Mouse (Mus musculus) neural tube, embryonic 13.5 days (tissue): ENCODE measurements at regions not wholly inside any gene's neighbourhood (a gene's known extent, or its start where the extent isn't known, plus 50 kb on each side); places are given as distances from the start of the nearest gene placed in this dataset.

Experiments used
- ATAC-seq: fragments of 200-750 bp; cut with Nextera tagmentation; 2 replicates; pipeline ENCODE4 v1.8.0; 2017; ENCODE audit warnings: low read depth, mild to moderate bottlenecking, moderate TSS enrichment, moderate library complexity
- H3K27ac ChIP-seq: fragments of 300-500 bp; sonication (generic); replicated peaks from 2 replicates; pipeline ENCODE4 v1.5.1; 2015; ENCODE audit warnings: moderate library complexity, mild to moderate bottlenecking, inconsistent platforms
- H3K27me3 ChIP-seq: fragments of 300-500 bp; sonication (generic); 2 replicates; pipeline ENCODE4 v1.6.1; 2015; ENCODE audit warnings: mild to moderate bottlenecking, inconsistent platforms
- H3K36me3 ChIP-seq: fragments of 300-500 bp; sonication (generic); 2 replicates; pipeline ENCODE4 v1.6.1; 2015; ENCODE audit warnings: mild to moderate bottlenecking, inconsistent platforms
- H3K4me1 ChIP-seq: fragments of 300-500 bp; sonication (generic); replicated peaks from 2 replicates; pipeline ENCODE4 v1.6.1; 2015; ENCODE audit warnings: inconsistent platforms
- H3K4me2 ChIP-seq: fragments of 300-500 bp; sonication (generic); 2 replicates; pipeline ENCODE4 v1.6.1; 2015; ENCODE audit warnings: inconsistent platforms, mild to moderate bottlenecking, moderate library complexity
- H3K4me3 ChIP-seq: fragments of 300-500 bp; sonication (generic); 2 replicates; pipeline ENCODE4 v1.5.1; 2015; ENCODE audit warnings: mild to moderate bottlenecking, inconsistent platforms
- H3K9ac ChIP-seq: fragments of 300-500 bp; sonication (generic); 2 replicates; pipeline ENCODE4 v1.6.1; 2015; ENCODE audit warnings: moderate library complexity, mild to moderate bottlenecking, inconsistent platforms
- H3K9me3 ChIP-seq: fragments of 300-500 bp; sonication (generic); 2 replicates; pipeline ENCODE4 v1.6.1; 2016; ENCODE audit warnings: inconsistent platforms
- WGBS: fragments of 180-500 bp; shearing (Covaris S2); methylation state at CpG from one replicate; pipeline ENCODE4 v1.1.7; 2015; 5-methylcytosine and 5-hydroxymethylcytosine counted together

GRCm38 (mm10) chr1:138343451-138343850 is 69.9 kb downstream of the Atp6v1g3 start:
- Histone ChIP-seq H3K36me3 (no peaks in the 10 kb centered on the region), H3K27me3 (no peaks in the 10 kb centered on the region), H3K9ac (no peak overlapping the region), H3K4me2 (no peak overlapping the region), H3K4me1 (no peaks in the 10 kb centered on the region), H3K4me3 (no peak overlapping the region), H3K27ac (no peak overlapping the region), H3K9me3 (no peaks in the 10 kb centered on the region)
- ATAC-seq = no peak
- 94% methylated on average over 4 of the region's 4 CpGs for WGBS

- Histone ChIP-seq H3K4me2 (no peak overlapping the region), H3K27ac (no peak overlapping the region), H3K9me3 (no peaks in the 10 kb centered on the region), H3K4me1 (no peaks in the 10 kb centered on the region), H3K4me3 (no peak overlapping the region), H3K9ac (no peak overlapping the region), H3K36me3 (no peaks in the 10 kb centered on the region), H3K27me3 (no peaks in the 10 kb centered on the region)
- 86% methylated on average over 4 of the region's 4 CpGs for WGBS
- ATAC-seq = no peak
These were observed 71.4 kb downstream of the Atp6v1g3 start for GRCm38 (mm10) chr1:138344920-138345319.

- Histone ChIP-seq H3K9ac (no peak overlapping the region), H3K36me3 (no peaks in the 10 kb centered on the region), H3K9me3 (no peaks in the 10 kb centered on the region), H3K4me2 (peak overlapping the region; percentile 35), H3K4me3 (no peak overlapping the region), H3K27ac (no peak overlapping the region), H3K27me3 (no peaks in the 10 kb centered on the region), H3K4me1 (no peaks in the 10 kb centered on the region)
- 35% methylated on average over 10 of the region's 10 CpGs for WGBS
- ATAC-seq = no peak
These were observed 72.5 kb downstream of the Atp6v1g3 start for GRCm38 (mm10) chr1:138345992-138346391.

- Histone ChIP-seq H3K9ac (no peak overlapping the region), H3K27ac (no peak overlapping the region)
- 83% methylated on average over 5 of the region's 5 CpGs for WGBS
These were observed 73.4 kb downstream of the Atp6v1g3 start for GRCm38 (mm10) chr1:138346904-138347303.

GRCm38 (mm10) chr1:138348447-138348846 is 74.9 kb downstream of the Atp6v1g3 start:
- no peak for ATAC-seq
- Histone ChIP-seq H3K27me3 (no peaks in the 10 kb centered on the region), H3K4me1 (no peaks in the 10 kb centered on the region), H3K27ac (no peak overlapping the region), H3K4me3 (no peak overlapping the region), H3K4me2 (no peak overlapping the region), H3K9ac (no peak overlapping the region), H3K36me3 (no peaks in the 10 kb centered on the region), H3K9me3 (peaks cover 6% of the 10 kb centered on the region; the same call in 1 of the 2 replicates)
- WGBS = 73% methylated on average over 6 of the region's 6 CpGs

More at GRCm38 (mm10) chr1:138346904-138347303, 73.4 kb downstream of the Atp6v1g3 start:
- H3K4me1 ChIP-seq = no peaks in the 10 kb centered on the region
- ATAC-seq = no peak
- no peaks in the 10 kb centered on the region for H3K9me3 ChIP-seq
- H3K27me3 ChIP-seq = no peaks in the 10 kb centered on the region
- H3K36me3 ChIP-seq = no peaks in the 10 kb centered on the region
- H3K4me3 ChIP-seq = no peak overlapping the region
- H3K4me2 ChIP-seq = no peak overlapping the region

- WGBS = 86% methylated on average over 2 of the region's 2 CpGs
These were observed 75.6 kb downstream of the Atp6v1g3 start for GRCm38 (mm10) chr1:138349099-138349498.

GRCm38 (mm10) chr1:138356407-138356806 is 82.9 kb downstream of the Atp6v1g3 start:
- ATAC-seq = no peak
- no peak overlapping the region for H3K4me3 ChIP-seq
- no peak overlapping the region for H3K4me2 ChIP-seq
- H3K27me3 ChIP-seq = no peaks in the 10 kb centered on the region
- 74% methylated on average over 1 of the region's 1 CpGs for WGBS
- no peaks in the 10 kb centered on the region for H3K36me3 ChIP-seq
- H3K27ac ChIP-seq = no peak overlapping the region
- peaks cover 6% of the 10 kb centered on the region; the same call in 1 of the 2 replicates for H3K9me3 ChIP-seq
- H3K4me1 ChIP-seq = no peaks in the 10 kb centered on the region
- no peak overlapping the region for H3K9ac ChIP-seq

More at GRCm38 (mm10) chr1:138349099-138349498, 75.6 kb downstream of the Atp6v1g3 start:
- Histone ChIP-seq H3K4me2 (no peak overlapping the region), H3K27ac (no peak overlapping the region), H3K4me1 (no peaks in the 10 kb centered on the region), H3K27me3 (no peaks in the 10 kb centered on the region), H3K9ac (no peak overlapping the region), H3K36me3 (no peaks in the 10 kb centered on the region), H3K4me3 (no peak overlapping the region), H3K9me3 (peaks cover 6% of the 10 kb centered on the region; the same call in 1 of the 2 replicates)
- ATAC-seq = no peak

GRCm38 (mm10) chr1:138362684-138363472 is 89.3 kb downstream of the Atp6v1g3 start:
- Histone ChIP-seq H3K4me2 (no peak overlapping the region), H3K4me3 (no peak overlapping the region), H3K36me3 (no peaks in the 10 kb centered on the region), H3K9ac (no peak overlapping the region), H3K27ac (no peak overlapping the region), H3K4me1 (no peaks in the 10 kb centered on the region), H3K27me3 (no peaks in the 10 kb centered on the region), H3K9me3 (no peaks in the 10 kb centered on the region)
- WGBS = 58% methylated on average over 11 of the region's 11 CpGs
- no peak for ATAC-seq

- Histone ChIP-seq H3K27me3 (no peaks in the 10 kb centered on the region), H3K27ac (no peak overlapping the region), H3K36me3 (no peaks in the 10 kb centered on the region), H3K9me3 (no peaks in the 10 kb centered on the region), H3K9ac (no peak overlapping the region), H3K4me1 (no peaks in the 10 kb centered on the region), H3K4me3 (no peak overlapping the region), H3K4me2 (no peak overlapping the region)
- ATAC-seq = no peak
These were observed 96.5 kb downstream of the Atp6v1g3 start for GRCm38 (mm10) chr1:138369953-138370482.

- WGBS = 86% methylated on average over 1 of the region's 1 CpGs
- H3K4me3 ChIP-seq = no peak overlapping the region
- no peak for ATAC-seq
- H3K9me3 ChIP-seq = no peaks in the 10 kb centered on the region
- no peak overlapping the region for H3K27ac ChIP-seq
- H3K27me3 ChIP-seq = no peaks in the 10 kb centered on the region
- no peak overlapping the region for H3K9ac ChIP-seq
- no peaks in the 10 kb centered on the region for H3K4me1 ChIP-seq
- no peak overlapping the region for H3K4me2 ChIP-seq
- no peaks in the 10 kb centered on the region for H3K36me3 ChIP-seq
These were observed 97.9 kb downstream of the Atp6v1g3 start for GRCm38 (mm10) chr1:138371474-138371873.

GRCm38 (mm10) chr1:138384146-138384545 is 110.6 kb downstream of the Atp6v1g3 start:
- WGBS = 72% methylated on average over 3 of the region's 3 CpGs
- no peak for ATAC-seq
- Histone ChIP-seq H3K4me1 (peaks cover 21% of the 10 kb centered on the region), H3K4me2 (no peak overlapping the region), H3K9ac (no peak overlapping the region), H3K4me3 (no peak overlapping the region), H3K36me3 (no peaks in the 10 kb centered on the region), H3K9me3 (no peaks in the 10 kb centered on the region), H3K27ac (no peak overlapping the region), H3K27me3 (0 out of 2 replicates have a peak, but pooled peaks cover 9% of the 10 kb centered on the region)

GRCm38 (mm10) chr1:138385156-138385841 is 111.8 kb downstream of the Atp6v1g3 start:
- Histone ChIP-seq H3K4me2 (peak overlapping the region; percentile 53), H3K36me3 (no peaks in the 10 kb centered on the region), H3K9ac (peak overlapping the region; percentile 4; the same call in 1 of the 2 replicates), H3K27me3 (0 out of 2 replicates have a peak, but pooled peaks cover 9% of the 10 kb centered on the region), H3K4me3 (peak overlapping the region; percentile 25), H3K9me3 (no peaks in the 10 kb centered on the region), H3K27ac (peak overlapping the region; percentile 52), H3K4me1 (peaks cover 27% of the 10 kb centered on the region)
- ATAC-seq = peak; percentile 96
- WGBS = 5% methylated on average over 19 of the region's 19 CpGs
